Mouse (Mus musculus): ENCODE data around the gene Pld4. TPM values are rescaled to one million over a fixed set of nuclear protein-coding genes. Genes with fewer than 3 reads are reported as not detected.
"Not testable (repeated sequence)": the region's sequence is repeated elsewhere in the genome, so short reads cannot be mapped to it uniquely, and the experiment has no call there.

The Pld4 gene
- polyA plus RNA-seq, 2 experiments, result 13.3 to 14.7 TPM

GRCm38 (mm10) chr12:112813370-112813769, 52.9 kb downstream of the Pld4 start:
- WGBS (ENCODE audit: insufficient replicate concordance), result 82% methylated on average over 7 of the region's 7 CpGs
- Histone ChIP-seq H3K9me3 (ENCODE audit: control insufficient read depth, low read length) (no peaks in the 10 kb centered on the region), H3K27ac (no peak overlapping the region), H3K9ac (replicated peaks) (no peak overlapping the region), H3K4me3 (ENCODE audit: insufficient read depth in 1 of 2, low read depth in 2 of 2, low read length in 2 of 2) (no peak overlapping the region), H3K4me1 (replicated peaks; ENCODE audit: control insufficient read depth in 2 of 2, insufficient read depth in 2 of 2, low read length in 1 of 2) (no peaks in the 10 kb centered on the region), H3K27me3 (ENCODE audit: control insufficient read depth, insufficient read depth, low read length) (peaks cover 7% of the 10 kb centered on the region), H3K4me2 (ENCODE audit: low read depth) (no peak overlapping the region), H3K36me3 (replicated peaks; ENCODE audit: control insufficient read depth, insufficient read depth, low read depth) (peaks cover 23% of the 10 kb centered on the region)
- DNase-seq (ENCODE audit: low read depth in 3 of 3, low spot score in 3 of 3) (no peak), ATAC-seq (ENCODE audit: insufficient read depth) (no peak)
- TF ChIP-seq EP300 (IDR thresholded peaks at IDR 0.05; ENCODE audit: low read depth), result no peak
- TF ChIP-seq CTCF (IDR thresholded peaks at IDR 0.05; ENCODE audit: low read depth), result no peak

- no peak for ATAC-seq (ENCODE audit: insufficient read depth)
- no peak overlapping the region for H3K27ac ChIP-seq
- H3K36me3 ChIP-seq (replicated peaks; ENCODE audit: control insufficient read depth, insufficient read depth, low read depth), result peaks cover 38% of the 10 kb centered on the region
- no peaks in the 10 kb centered on the region for H3K9me3 ChIP-seq (ENCODE audit: control insufficient read depth, low read length)
- TF ChIP-seq CTCF (IDR thresholded peaks at IDR 0.05; ENCODE audit: low read depth) (no peak), EP300 (IDR thresholded peaks at IDR 0.05; ENCODE audit: low read depth) (no peak)
- H3K4me1 ChIP-seq (replicated peaks; ENCODE audit: control insufficient read depth in 2 of 2, insufficient read depth in 2 of 2, low read length in 1 of 2), result no peaks in the 10 kb centered on the region
- 76% methylated on average over 14 of the region's 14 CpGs for WGBS (ENCODE audit: insufficient replicate concordance)
- H3K9ac ChIP-seq (replicated peaks), result no peak overlapping the region
- H3K4me3 ChIP-seq (ENCODE audit: insufficient read depth in 1 of 2, low read depth in 2 of 2, low read length in 2 of 2), result no peak overlapping the region
- H3K4me2 ChIP-seq (ENCODE audit: low read depth), result no peak overlapping the region
- DNase-seq (ENCODE audit: low read depth in 3 of 3, low spot score in 3 of 3), result no peak
- peaks cover 3% of the 10 kb centered on the region for H3K27me3 ChIP-seq (ENCODE audit: control insufficient read depth, insufficient read depth, low read length)
Measured at GRCm38 (mm10) chr12:112814682-112815470, 54.4 kb downstream of the Pld4 start.

GRCm38 (mm10) chr12:112816294-112816693, 55.8 kb downstream of the Pld4 start:
- Histone ChIP-seq H3K36me3 (replicated peaks; ENCODE audit: control insufficient read depth, insufficient read depth, low read depth) (peaks cover 51% of the 10 kb centered on the region), H3K27me3 (ENCODE audit: control insufficient read depth, insufficient read depth, low read length) (no peaks in the 10 kb centered on the region), H3K4me2 (ENCODE audit: low read depth) (no peak overlapping the region), H3K9me3 (ENCODE audit: control insufficient read depth, low read length) (no peaks in the 10 kb centered on the region), H3K9ac (replicated peaks) (no peak overlapping the region), H3K4me3 (ENCODE audit: insufficient read depth in 1 of 2, low read depth in 2 of 2, low read length in 2 of 2) (no peak overlapping the region), H3K27ac (no peak overlapping the region), H3K4me1 (replicated peaks; ENCODE audit: control insufficient read depth in 2 of 2, insufficient read depth in 2 of 2, low read length in 1 of 2) (peaks cover 0 to 1% of the 10 kb centered on the region in 2 experiments; a peak in 1 of 4 replicates)
- TF ChIP-seq EP300 (IDR thresholded peaks at IDR 0.05; ENCODE audit: low read depth), result no peak
- TF ChIP-seq CTCF (IDR thresholded peaks at IDR 0.05; ENCODE audit: low read depth), result peak; percentile 90
- WGBS (ENCODE audit: insufficient replicate concordance), result 61% methylated on average over 4 of the region's 4 CpGs
- no peak for DNase-seq (ENCODE audit: low read depth in 3 of 3, low spot score in 3 of 3)
- ATAC-seq (ENCODE audit: insufficient read depth), result no peak

- H3K4me2 ChIP-seq (ENCODE audit: low read depth); H3K27me3 ChIP-seq (ENCODE audit: control insufficient read depth, insufficient read depth, low read length); ATAC-seq (ENCODE audit: insufficient read depth); H3K4me3 ChIP-seq (ENCODE audit: insufficient read depth in 1 of 2, low read depth in 2 of 2, low read length in 2 of 2); H3K27ac ChIP-seq; H3K9ac ChIP-seq (replicated peaks); H3K9me3 ChIP-seq (ENCODE audit: control insufficient read depth, low read length); H3K4me1 ChIP-seq (replicated peaks; ENCODE audit: control insufficient read depth in 2 of 2, insufficient read depth in 2 of 2, low read length in 1 of 2); DNase-seq (ENCODE audit: low read depth in 3 of 3, low spot score in 3 of 3): not testable (repeated sequence)
- 73% methylated on average over 7 of the region's 7 CpGs for WGBS (ENCODE audit: insufficient replicate concordance)
- H3K36me3 ChIP-seq (replicated peaks; ENCODE audit: control insufficient read depth, insufficient read depth, low read depth), result peaks cover 57% of the 10 kb centered on the region
Measured at GRCm38 (mm10) chr12:112816866-112817265, 56.4 kb downstream of the Pld4 start.

Small RNA genes within 50 kb of the gene (microRNA-seq; reads per million reads assigned to microRNA genes)
- not detected for gene Mir6940

Other genes with a start within 250 kb of the Pld4 start
- 0.02 and 0.09 TPM in 2 replicates for gene Tmem179, start 243.9 kb upstream of the Pld4 start, polyA plus RNA-seq (2012; rRNA removed)
- gene Tmem179, start 243.9 kb upstream of the Pld4 start, polyA plus RNA-seq (2014; fragmentation: Nextera tagmentation; extraction: Ambion mirVana), result 0.05 and 0.08 TPM in 2 replicates
- gene Inf2, start 171.9 kb upstream of the Pld4 start, polyA plus RNA-seq (2012; rRNA removed), result 4.8 and 6.2 TPM in 2 replicates
- gene Inf2, start 171.9 kb upstream of the Pld4 start, polyA plus RNA-seq (2014; fragmentation: Nextera tagmentation; extraction: Ambion mirVana), result 2.0 and 2.1 TPM in 2 replicates
- 3.7 and 5.4 TPM in 2 replicates for gene Adssl1, start 140.6 kb upstream of the Pld4 start, polyA plus RNA-seq (2012; rRNA removed)
- gene Adssl1, start 140.6 kb upstream of the Pld4 start, polyA plus RNA-seq (2014; fragmentation: Nextera tagmentation; extraction: Ambion mirVana), result 7.6 and 8.5 TPM in 2 replicates
- 64.0 and 70.6 TPM in 2 replicates for gene Siva1, start 116.0 kb upstream of the Pld4 start, polyA plus RNA-seq (2012; rRNA removed)
- 157 and 165 TPM in 2 replicates for gene Siva1, start 116.0 kb upstream of the Pld4 start, polyA plus RNA-seq (2014; fragmentation: Nextera tagmentation; extraction: Ambion mirVana)
- gene Akt1, start 85.8 kb upstream of the Pld4 start, polyA plus RNA-seq (2012; rRNA removed), result 33.6 and 41.2 TPM in 2 replicates
- 9.9 and 17.2 TPM in 2 replicates for gene Akt1, start 85.8 kb upstream of the Pld4 start, polyA plus RNA-seq (2014; fragmentation: Nextera tagmentation; extraction: Ambion mirVana)
- 0.69 and 0.74 TPM in 2 replicates for gene Zbtb42, start 81.8 kb upstream of the Pld4 start, polyA plus RNA-seq (2012; rRNA removed)
- 0.64 and 1.1 TPM in 2 replicates for gene Zbtb42, start 81.8 kb upstream of the Pld4 start, polyA plus RNA-seq (2014; fragmentation: Nextera tagmentation; extraction: Ambion mirVana)
- 3.4 and 4.2 TPM in 2 replicates for gene Cep170b, start 40.2 kb upstream of the Pld4 start, polyA plus RNA-seq (2012; rRNA removed)
- gene Cep170b, start 40.2 kb upstream of the Pld4 start, polyA plus RNA-seq (2014; fragmentation: Nextera tagmentation; extraction: Ambion mirVana), result 1.9 and 2.6 TPM in 2 replicates
- 0.06 and 0.10 TPM in 2 replicates for gene Ahnak2, start 42.0 kb downstream of the Pld4 start, polyA plus RNA-seq (2012; rRNA removed)
- gene Ahnak2, start 42.0 kb downstream of the Pld4 start, polyA plus RNA-seq (2014; fragmentation: Nextera tagmentation; extraction: Ambion mirVana), result 0.13 and 0.14 TPM in 2 replicates
- gene Clba1, start 48.3 kb downstream of the Pld4 start, polyA plus RNA-seq (2012; rRNA removed), result 0.15 and 0.21 TPM in 2 replicates
- 0.25 and 0.40 TPM in 2 replicates for gene Clba1, start 48.3 kb downstream of the Pld4 start, polyA plus RNA-seq (2014; fragmentation: Nextera tagmentation; extraction: Ambion mirVana)
- gene Cdca4, start 68.8 kb downstream of the Pld4 start, polyA plus RNA-seq (2012; rRNA removed), result 34.1 and 39.9 TPM in 2 replicates
- 61.3 and 66.9 TPM in 2 replicates for gene Cdca4, start 68.8 kb downstream of the Pld4 start, polyA plus RNA-seq (2014; fragmentation: Nextera tagmentation; extraction: Ambion mirVana)
- gene Gpr132, start 107.6 kb downstream of the Pld4 start, polyA plus RNA-seq (2012; rRNA removed), result 0.30 and 0.51 TPM in 2 replicates
- gene Gpr132, start 107.6 kb downstream of the Pld4 start, polyA plus RNA-seq (2014; fragmentation: Nextera tagmentation; extraction: Ambion mirVana), result 0.16 and 0.27 TPM in 2 replicates
- 0.41 and 0.51 TPM in 2 replicates for gene Jag2, start 169.1 kb downstream of the Pld4 start, polyA plus RNA-seq (2012; rRNA removed)
- 0.09 and 0.11 TPM in 2 replicates for gene Jag2, start 169.1 kb downstream of the Pld4 start, polyA plus RNA-seq (2014; fragmentation: Nextera tagmentation; extraction: Ambion mirVana)
- 6.3 and 7.5 TPM in 2 replicates for gene Nudt14, start 181.5 kb downstream of the Pld4 start, polyA plus RNA-seq (2012; rRNA removed)
- gene Nudt14, start 181.5 kb downstream of the Pld4 start, polyA plus RNA-seq (2014; fragmentation: Nextera tagmentation; extraction: Ambion mirVana), result 16.9 and 18.4 TPM in 2 replicates
- 4.1 and 5.5 TPM in 2 replicates for gene Btbd6, start 215.8 kb downstream of the Pld4 start, polyA plus RNA-seq (2012; rRNA removed)
- 3.3 and 4.6 TPM in 2 replicates for gene Btbd6, start 215.8 kb downstream of the Pld4 start, polyA plus RNA-seq (2014; fragmentation: Nextera tagmentation; extraction: Ambion mirVana)
- 21.5 and 32.0 TPM in 2 replicates for gene Brf1, start 240.0 kb downstream of the Pld4 start, polyA plus RNA-seq (2012; rRNA removed)
- gene Brf1, start 240.0 kb downstream of the Pld4 start, polyA plus RNA-seq (2014; fragmentation: Nextera tagmentation; extraction: Ambion mirVana), result 19.5 and 22.5 TPM in 2 replicates